Mouse (Mus musculus) neural tube, embryonic 15.5 days (tissue): ENCODE measurements around the gene Hes3. TPM values are rescaled to one million over a fixed set of nuclear protein-coding genes. Genes with fewer than 3 reads are reported as not detected.

Source experiments
- ATAC-seq: fragments of 200-750 bp; cut with Nextera tagmentation; 2 replicates; pipeline ENCODE4 v1.8.0; 2017; ENCODE audit warnings: mild to moderate bottlenecking, moderate TSS enrichment, moderate library complexity; ENCODE audit not compliant: low FRiP score
- H3K27ac ChIP-seq: fragments of 300-500 bp; sonication (generic); replicated peaks from 2 replicates; pipeline ENCODE4 v1.5.1; 2015; ENCODE audit warnings: mild to moderate bottlenecking, inconsistent platforms
- H3K27me3 ChIP-seq: fragments of 300-500 bp; sonication (generic); replicated peaks from 2 replicates; pipeline ENCODE4 v1.6.1; 2015; ENCODE audit warnings: inconsistent platforms
- H3K36me3 ChIP-seq: fragments of 300-500 bp; sonication (generic); 2 replicates; pipeline ENCODE4 v1.6.1; 2015; ENCODE audit warnings: inconsistent platforms
- H3K4me1 ChIP-seq: fragments of 300-500 bp; sonication (generic); 2 replicates; pipeline ENCODE4 v1.6.1; 2015; ENCODE audit warnings: inconsistent platforms
- H3K4me2 ChIP-seq: fragments of 300-500 bp; sonication (generic); 2 replicates; pipeline ENCODE4 v1.6.1; 2015; ENCODE audit warnings: inconsistent platforms, mild to moderate bottlenecking, moderate library complexity
- H3K4me3 ChIP-seq: fragments of 300-500 bp; sonication (generic); replicated peaks from 2 replicates; pipeline ENCODE4 v1.5.1; 2015; ENCODE audit warnings: mild to moderate bottlenecking, inconsistent platforms
- H3K9ac ChIP-seq: fragments of 300-500 bp; sonication (generic); replicated peaks from 2 replicates; pipeline ENCODE4 v1.6.1; 2015; ENCODE audit warnings: mild to moderate bottlenecking, inconsistent platforms
- H3K9me3 ChIP-seq: fragments of 300-500 bp; sonication (generic); replicated peaks from 2 replicates; pipeline ENCODE4 v1.6.1; 2016; ENCODE audit warnings: inconsistent platforms
- WGBS: fragments of 180-500 bp; shearing (Covaris S2); methylation state at CpG from one replicate; pipeline ENCODE4 v1.1.7; 2015; ENCODE audit warnings: mixed read lengths; 5-methylcytosine and 5-hydroxymethylcytosine counted together
- polyA plus RNA-seq: library from polyadenylated mRNA; unstranded; fragments of >200 nt; fragmentation: Nextera tagmentation; extraction: Ambion mirVana; gene quantifications from 2 replicates; pipeline ENCODE4 v1.2.1, GENCODE M21; 2015

The Hes3 gene
- polyA plus RNA-seq, 1 experiment from 2014 or later: 0.29 TPM

DNA sequence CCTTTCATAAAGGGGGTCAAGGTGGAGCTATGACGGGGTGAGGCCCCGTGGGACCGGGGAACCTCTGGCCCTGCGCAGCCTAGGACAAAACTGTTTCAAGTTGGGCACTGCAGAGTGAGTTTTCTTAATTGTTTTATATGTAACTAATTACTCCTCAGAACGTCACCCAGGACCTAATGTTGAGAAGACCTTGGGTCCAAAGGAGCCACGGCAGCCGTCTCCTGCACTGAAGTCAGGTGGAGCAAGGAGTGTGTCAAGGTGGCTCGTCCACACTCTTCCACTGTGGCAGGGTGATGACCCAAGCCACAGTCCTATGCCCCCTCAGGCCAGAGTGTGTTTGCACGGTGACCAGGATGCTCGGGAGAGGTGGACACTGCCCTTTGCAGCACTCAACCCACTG lies 11.7 kb upstream of the Hes3 start:
- no peak overlapping the region for H3K27ac ChIP-seq
- no peak overlapping the region for H3K4me2 ChIP-seq
- WGBS: 94% methylated on average over 10 of the region's 10 CpGs
- H3K4me3 ChIP-seq: no peak overlapping the region
- H3K9ac ChIP-seq: no peak overlapping the region
- H3K4me1 ChIP-seq: peaks cover 28% of the 10 kb centered on the region
- ATAC-seq: no peak
- no peaks in the 10 kb centered on the region for H3K9me3 ChIP-seq
- H3K36me3 ChIP-seq: peaks cover 56% of the 10 kb centered on the region
- no peaks in the 10 kb centered on the region for H3K27me3 ChIP-seq

- no peaks in the 10 kb centered on the region for H3K9me3 ChIP-seq
- ATAC-seq: no peak
- H3K27ac ChIP-seq: no peak overlapping the region
- H3K36me3 ChIP-seq: peaks cover 50% of the 10 kb centered on the region
- H3K4me1 ChIP-seq: peaks cover 33% of the 10 kb centered on the region
- H3K4me3 ChIP-seq: no peak overlapping the region
- H3K4me2 ChIP-seq: no peak overlapping the region
- no peak overlapping the region; the same call in 1 of the 2 replicates for H3K9ac ChIP-seq
- 75% methylated on average over 11 of the region's 11 CpGs for WGBS
- no peaks in the 10 kb centered on the region for H3K27me3 ChIP-seq
Measured at GRCm38 (mm10) chr4:152302012-152302411, 10.6 kb upstream of the Hes3 start.

GRCm38 (mm10) chr4:152300375-152300774 lies 8.9 kb upstream of the Hes3 start:
- peaks cover 29% of the 10 kb centered on the region for H3K4me1 ChIP-seq
- H3K4me3 ChIP-seq: no peak overlapping the region
- ATAC-seq: no peak
- peaks cover 7% of the 10 kb centered on the region for H3K27me3 ChIP-seq
- no peaks in the 10 kb centered on the region for H3K9me3 ChIP-seq
- no peak overlapping the region for H3K27ac ChIP-seq
- no peak overlapping the region for H3K9ac ChIP-seq
- no peak overlapping the region for H3K4me2 ChIP-seq
- WGBS: 87% methylated on average over 8 of the region's 8 CpGs
- peaks cover 50% of the 10 kb centered on the region for H3K36me3 ChIP-seq

- Histone ChIP-seq H3K27me3 (peaks cover 21% of the 10 kb centered on the region), H3K4me3 (no peak overlapping the region), H3K9me3 (no peaks in the 10 kb centered on the region), H3K36me3 (peaks cover 39% of the 10 kb centered on the region), H3K4me1 (peaks cover 20% of the 10 kb centered on the region), H3K27ac (no peak overlapping the region), H3K9ac (0 out of 2 replicates have a peak overlapping the region, but pooled peaks have one; percentile 24), H3K4me2 (peak overlapping the region; percentile 84)
- 83% methylated on average over 14 of the region's 14 CpGs for WGBS
- no peak for ATAC-seq
Measured at GRCm38 (mm10) chr4:152298836-152299235, 7.4 kb upstream of the Hes3 start.

- Histone ChIP-seq H3K9me3 (no peaks in the 10 kb centered on the region), H3K4me1 (peaks cover 34% of the 10 kb centered on the region), H3K36me3 (peaks cover 23% of the 10 kb centered on the region), H3K27ac (peak within 1 kb of the TSS; percentile 86), H3K4me2 (peak within 1 kb of the TSS; percentile 84), H3K9ac (peak within 1 kb of the TSS; percentile 94), H3K27me3 (peaks cover 36% of the 10 kb centered on the region), H3K4me3 (peak within 1 kb of the TSS; percentile 93)
- under 1% methylated on average over 97 of the region's 119 CpGs for WGBS
- peak; percentile 95 for ATAC-seq
Measured at GRCm38 (mm10) chr4:152296874-152297861, 5.7 kb upstream of the Hes3 start, which contains the start of gene Icmt. Gene Icmt (plus strand): TSS chr4:152297227.

DNA sequence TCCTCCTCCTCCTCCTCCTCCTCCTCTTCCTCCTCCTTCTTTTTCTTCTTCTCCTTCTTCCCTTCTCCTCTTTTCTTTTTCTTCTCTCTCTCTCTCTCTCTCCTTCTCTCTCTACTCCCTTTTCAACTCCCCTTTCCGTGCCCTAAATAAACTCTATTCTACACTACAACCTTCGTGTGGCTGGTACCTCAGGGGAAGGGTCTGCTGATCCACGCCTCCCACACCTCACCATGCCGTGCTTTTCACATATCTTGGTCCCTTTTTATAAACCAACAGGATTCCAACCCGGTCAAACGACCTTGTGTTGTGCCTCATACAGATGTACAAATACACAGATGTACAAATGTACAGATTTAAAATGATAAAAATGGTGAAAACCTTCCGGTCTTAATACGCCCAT lies 4.9 kb upstream of the Hes3 start:
- peaks cover 44% of the 10 kb centered on the region for H3K27me3 ChIP-seq
- peak overlapping the region; percentile 45; the same call in 1 of the 2 replicates for H3K27ac ChIP-seq
- peaks cover 41% of the 10 kb centered on the region for H3K4me1 ChIP-seq
- WGBS: 17% methylated on average over 8 of the region's 8 CpGs
- peak overlapping the region; percentile 84 for H3K4me2 ChIP-seq
- H3K4me3 ChIP-seq: peak overlapping the region; percentile 93
- no peak for ATAC-seq
- peak overlapping the region; percentile 47; the same call in 1 of the 2 replicates for H3K9ac ChIP-seq
- no peaks in the 10 kb centered on the region for H3K9me3 ChIP-seq
- peaks cover 15% of the 10 kb centered on the region for H3K36me3 ChIP-seq

- Histone ChIP-seq H3K9ac (no peak overlapping the region), H3K4me3 (no peak overlapping the region), H3K4me1 (peaks cover 46% of the 10 kb centered on the region), H3K4me2 (no peak overlapping the region), H3K27ac (no peak overlapping the region), H3K9me3 (no peaks in the 10 kb centered on the region), H3K27me3 (peaks cover 48% of the 10 kb centered on the region), H3K36me3 (peaks cover 13% of the 10 kb centered on the region)
- WGBS: 56% methylated on average over 4 of the region's 4 CpGs
- no peak for ATAC-seq
Measured at GRCm38 (mm10) chr4:152295916-152296315, 4.5 kb upstream of the Hes3 start.

GRCm38 (mm10) chr4:152294188-152294929 lies 2.9 kb upstream of the Hes3 start:
- 54% methylated on average over 10 of the region's 10 CpGs for WGBS
- Histone ChIP-seq H3K27me3 (peaks cover 58% of the 10 kb centered on the region), H3K9me3 (no peaks in the 10 kb centered on the region), H3K9ac (no peak overlapping the region), H3K4me3 (no peak overlapping the region), H3K4me1 (peaks cover 58% of the 10 kb centered on the region), H3K4me2 (no peak overlapping the region), H3K36me3 (no peaks in the 10 kb centered on the region), H3K27ac (no peak overlapping the region)
- ATAC-seq: no peak

DNA sequence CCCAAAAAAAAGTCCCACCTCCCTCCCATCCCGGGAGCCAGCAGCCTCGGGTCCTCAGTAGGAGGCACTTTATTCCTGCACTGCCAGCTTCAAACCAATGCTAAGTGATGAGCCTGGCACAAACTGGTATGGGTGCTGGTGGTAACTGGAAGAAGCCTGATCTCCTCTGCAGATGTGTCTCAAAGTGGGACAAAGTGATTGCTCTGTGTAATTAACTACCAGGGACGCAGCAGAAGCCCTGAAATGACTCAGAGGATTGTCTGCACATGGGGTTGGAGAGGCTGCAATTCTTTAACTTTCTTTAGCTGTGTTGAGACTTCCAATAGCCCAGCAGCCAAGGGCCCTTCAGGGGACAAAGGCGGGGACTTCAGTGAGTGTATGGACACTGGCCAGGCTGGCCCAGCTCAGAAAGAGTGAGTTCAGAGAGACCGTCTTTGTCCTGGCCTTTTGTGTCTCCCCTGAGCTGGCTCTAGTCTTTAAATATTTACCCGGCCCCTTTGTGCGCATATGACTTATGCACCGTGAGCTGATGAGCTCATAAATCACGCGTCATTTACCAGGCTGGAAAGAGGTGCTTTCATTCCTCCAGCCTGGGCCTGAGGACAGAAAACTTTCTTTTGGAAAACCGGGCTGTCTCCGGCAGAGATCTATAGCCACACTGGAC lies 772 bp upstream of the Hes3 start:
- ATAC-seq: no peak
- Histone ChIP-seq H3K27ac (0 out of 2 replicates have a peak overlapping the region, but pooled peaks have one; percentile 7), H3K4me3 (no peak overlapping the region), H3K4me1 (peaks cover 58% of the 10 kb centered on the region), H3K9ac (no peak overlapping the region), H3K4me2 (no peak overlapping the region), H3K9me3 (no peaks in the 10 kb centered on the region), H3K27me3 (peaks cover 73% of the 10 kb centered on the region), H3K36me3 (no peaks in the 10 kb centered on the region)
- 3% methylated on average over 12 of the region's 12 CpGs for WGBS

DNA sequence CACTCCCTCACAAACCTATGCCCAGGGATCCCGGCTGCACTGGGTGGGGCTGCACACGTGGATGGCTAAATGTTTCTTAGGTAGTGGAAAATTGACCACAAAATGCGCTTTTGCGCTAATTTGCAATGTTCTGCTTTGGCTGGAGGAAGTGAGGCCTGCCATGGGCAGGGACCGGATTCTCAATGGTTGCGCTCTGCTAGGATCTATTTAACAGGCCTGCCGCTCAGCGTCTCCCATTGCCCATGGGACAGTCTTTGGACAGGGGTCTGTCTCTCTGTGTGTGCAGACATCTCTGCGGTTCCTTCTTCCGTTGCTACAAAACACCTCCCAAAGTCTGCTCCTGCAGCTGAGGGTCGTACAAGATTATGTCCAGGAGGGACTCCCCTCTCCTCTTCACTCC lies 471 bp downstream of the Hes3 start:
- WGBS: 11% methylated on average over 11 of the region's 11 CpGs
- Histone ChIP-seq H3K9me3 (no peaks in the 10 kb centered on the region), H3K4me1 (peaks cover 65% of the 10 kb centered on the region), H3K4me2 (peak overlapping the region; percentile 60), H3K27me3 (peaks cover 85% of the 10 kb centered on the region), H3K4me3 (no peak overlapping the region), H3K36me3 (no peaks in the 10 kb centered on the region), H3K9ac (no peak overlapping the region), H3K27ac (no peak overlapping the region)
- ATAC-seq: no peak

DNA sequence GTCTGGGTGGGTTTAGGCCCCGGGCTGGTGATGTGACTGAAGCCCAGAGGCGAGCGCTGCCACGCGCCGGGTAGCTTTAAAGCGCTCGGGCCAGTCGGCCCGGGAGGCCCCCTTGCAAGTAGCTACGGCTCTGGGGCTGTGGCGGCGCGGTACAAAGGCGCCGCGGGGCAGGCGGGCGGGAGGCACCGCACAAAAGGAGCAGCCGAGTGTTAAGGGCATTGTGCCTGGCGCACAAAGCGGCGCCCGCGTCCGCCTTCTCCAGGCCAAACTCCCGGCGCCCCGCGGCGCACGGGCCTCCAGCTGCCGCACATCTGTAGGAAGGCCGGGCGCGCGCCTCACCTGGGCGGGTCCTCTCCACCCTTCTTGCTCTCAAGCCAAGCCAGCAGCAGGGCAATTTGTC lies 1.1 kb downstream of the Hes3 start:
- no peaks in the 10 kb centered on the region for H3K9me3 ChIP-seq

More for the DNA sequence above, 1.1 kb downstream of the Hes3 start:
- Histone ChIP-seq H3K27me3 (peaks cover 85% of the 10 kb centered on the region), H3K4me1 (peaks cover 67% of the 10 kb centered on the region), H3K4me2 (peak overlapping the region; percentile 60), H3K36me3 (no peaks in the 10 kb centered on the region), H3K9ac (no peak overlapping the region), H3K4me3 (peak overlapping the region; percentile 22), H3K27ac (no peak overlapping the region)
- no peak for ATAC-seq
- WGBS: under 1% methylated on average over 36 of the region's 39 CpGs
